In the genomic region with DNA sequence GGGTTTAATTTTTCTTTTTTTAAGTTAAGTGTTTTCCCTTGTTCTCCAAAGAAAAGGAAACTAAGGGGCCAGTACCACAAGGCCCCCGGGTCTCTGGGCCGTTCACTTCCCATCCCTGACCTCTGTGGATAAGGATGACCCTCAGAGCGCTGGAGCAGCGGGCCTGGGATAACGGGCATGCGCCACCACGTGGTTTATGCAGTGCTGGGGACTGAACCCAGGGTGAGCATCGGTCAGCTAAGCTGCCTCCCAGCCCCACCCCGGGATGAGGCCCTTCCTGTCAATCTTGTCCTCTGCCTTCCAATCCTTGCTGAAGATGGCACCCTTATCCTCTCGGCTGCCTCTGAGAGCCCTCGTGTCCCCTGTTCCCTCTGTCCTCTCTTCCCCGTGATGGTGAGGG, we compare ENCODE assay signal across 19 mouse cellular contexts. TPM values are rescaled to one million over a fixed set of nuclear protein-coding genes. Genes with fewer than 3 reads are reported as not detected.
DNase-seq lines count a peak whose midpoint lies in the region; ATAC-seq and TF ChIP-seq lines count a peak whose summit lies in the region.
"Had no signal": no experiment of that assay in that cellular context is flagged by ENCODE, and none has a peak within 500 bp of the region (broad histone marks: within the 10 kb centered on the region; RNA-seq: fewer than 3 reads in every experiment).

No protein-coding gene starts in this region.

- DNase-seq in hindbrain, embryonic 14.5 days (ENCODE audit: low spot score): no peak
- peak; percentile 55 for DNase-seq in retina, embryonic 14.5 days (ENCODE audit: low spot score)
- DNase-seq in retina, postnatal 1 day: no peak
- DNase-seq in midbrain, postnatal 0 days (ENCODE audit: low spot score): no peak
- DNase-seq in lung, postnatal 14 days: no peak
- DNase-seq in adrenal gland, postnatal 4 days (ENCODE audit: low spot score in 2 of 2): no peak
- DNase-seq: adrenal gland, postnatal 10 days; layer of hippocampus, adult 9-11 months had no signal

- H3K27me3 ChIP-seq in hindbrain, embryonic 12.5 days: peaks cover 28% of the 10 kb centered on the region
- no peaks in the 10 kb centered on the region for H3K27me3 ChIP-seq in hindbrain, embryonic 14.5 days (ENCODE audit: control insufficient read depth, insufficient read depth, low read length)
- H3K27me3 ChIP-seq in forebrain, embryonic 15.5 days: no peaks in the 10 kb centered on the region
- no peaks in the 10 kb centered on the region for H3K27me3 ChIP-seq in midbrain, postnatal 0 days (ENCODE audit: insufficient read depth, low read length)
- H3K27me3 ChIP-seq: intestine, embryonic 15.5 days had no signal

- no peak; the same call in 1 of the 2 replicates for ATAC-seq in hindbrain, embryonic 12.5 days (ENCODE audit: low FRiP score)
- ATAC-seq in hindbrain, embryonic 14.5 days (ENCODE audit: low FRiP score): no peak
- ATAC-seq in forebrain, embryonic 15.5 days (replicated peaks): no peak; the same call in 1 of the 2 replicates
- no peak for ATAC-seq in midbrain, postnatal 0 days (ENCODE audit: low FRiP score)
- ATAC-seq: intestine, embryonic 15.5 days had no signal

- 25% methylated on average over 12 of the region's 12 CpGs for WGBS in hindbrain, embryonic 12.5 days
- 31% methylated on average over 12 of the region's 12 CpGs for WGBS in hindbrain, embryonic 14.5 days
- WGBS in forebrain, embryonic 15.5 days: 29% methylated on average over 12 of the region's 12 CpGs
- 38% methylated on average over 12 of the region's 12 CpGs for WGBS in midbrain, postnatal 0 days

- no peak overlapping the region for H3K27ac ChIP-seq in hindbrain, embryonic 12.5 days
- no peak overlapping the region for H3K27ac ChIP-seq in hindbrain, embryonic 14.5 days
- H3K27ac ChIP-seq in forebrain, embryonic 15.5 days (replicated peaks): peak overlapping the region; percentile 78
- no peak overlapping the region for H3K27ac ChIP-seq in midbrain, postnatal 0 days (ENCODE audit: low read depth, low read length)
- H3K27ac ChIP-seq: heart, adult 2 months; intestine, embryonic 15.5 days; kidney, postnatal 0 days; lung, embryonic 15.5 days; stomach, postnatal 0 days had no signal

- H3K9ac ChIP-seq in hindbrain, embryonic 12.5 days: peak overlapping the region; percentile 32; the same call in 1 of the 2 replicates
- no peak overlapping the region for H3K9ac ChIP-seq in hindbrain, embryonic 14.5 days
- H3K9ac ChIP-seq in forebrain, embryonic 15.5 days (replicated peaks): no peak overlapping the region
- peak overlapping the region; percentile 33; the same call in 1 of the 2 replicates for H3K9ac ChIP-seq in midbrain, postnatal 0 days (replicated peaks; ENCODE audit: low read length, poor library complexity, severe bottlenecking)
- H3K9ac ChIP-seq: intestine, embryonic 15.5 days; lung, embryonic 15.5 days had no signal

- no peak overlapping the region for H3K4me3 ChIP-seq in hindbrain, embryonic 12.5 days
- H3K4me3 ChIP-seq in hindbrain, embryonic 14.5 days (replicated peaks; ENCODE audit: low read length): no peak overlapping the region
- no peak overlapping the region for H3K4me3 ChIP-seq in forebrain, embryonic 15.5 days
- no peak overlapping the region for H3K4me3 ChIP-seq in midbrain, postnatal 0 days (ENCODE audit: low read depth, low read length)
- H3K4me3 ChIP-seq: heart, adult 2 months; intestine, embryonic 15.5 days; lung, embryonic 15.5 days had no signal

- no peak overlapping the region for H3K4me2 ChIP-seq in hindbrain, embryonic 12.5 days (replicated peaks)
- no peak overlapping the region for H3K4me2 ChIP-seq in hindbrain, embryonic 14.5 days (replicated peaks)
- H3K4me2 ChIP-seq in forebrain, embryonic 15.5 days (replicated peaks): no peak overlapping the region
- H3K4me2 ChIP-seq in midbrain, postnatal 0 days (ENCODE audit: low read depth, low read length, poor library complexity, severe bottlenecking): no peak overlapping the region
- H3K4me2 ChIP-seq: intestine, embryonic 15.5 days; lung, embryonic 15.5 days had no signal

- TF ChIP-seq CTCF in midbrain, postnatal 0 days (IDR thresholded peaks at IDR 0.05): no peak

- no peaks in the 10 kb centered on the region for H3K9me3 ChIP-seq in hindbrain, embryonic 12.5 days (replicated peaks)
- no peaks in the 10 kb centered on the region for H3K9me3 ChIP-seq in hindbrain, embryonic 14.5 days (ENCODE audit: control insufficient read depth, low read length)
- no peaks in the 10 kb centered on the region for H3K9me3 ChIP-seq in forebrain, embryonic 15.5 days
- no peaks in the 10 kb centered on the region for H3K9me3 ChIP-seq in midbrain, postnatal 0 days (ENCODE audit: low read length)
- H3K9me3 ChIP-seq: intestine, embryonic 15.5 days; lung, embryonic 15.5 days had no signal

- H3K4me1 ChIP-seq in hindbrain, embryonic 12.5 days: peaks cover 88% of the 10 kb centered on the region
- peaks cover 65% of the 10 kb centered on the region for H3K4me1 ChIP-seq in hindbrain, embryonic 14.5 days (replicated peaks; ENCODE audit: control insufficient read depth, insufficient read depth, low read length)
- peaks cover 80% of the 10 kb centered on the region for H3K4me1 ChIP-seq in forebrain, embryonic 15.5 days
- H3K4me1 ChIP-seq in midbrain, postnatal 0 days (ENCODE audit: insufficient read depth, low read length): peaks cover 17% of the 10 kb centered on the region

- no peaks in the 10 kb centered on the region for H3K36me3 ChIP-seq in hindbrain, embryonic 12.5 days
- no peaks in the 10 kb centered on the region for H3K36me3 ChIP-seq in hindbrain, embryonic 14.5 days (replicated peaks; ENCODE audit: control insufficient read depth, insufficient read depth)
- H3K36me3 ChIP-seq in forebrain, embryonic 15.5 days: no peaks in the 10 kb centered on the region
- no peaks in the 10 kb centered on the region for H3K36me3 ChIP-seq in midbrain, postnatal 0 days (ENCODE audit: insufficient read depth, low read length)
- H3K36me3 ChIP-seq: intestine, embryonic 15.5 days; lung, embryonic 15.5 days had no signal

RNA-seq across cellular contexts. Expression of a gene that starts 39.4 kb away (rescaled TPM):
- 0.21 and 0.57 TPM in 2 replicates for polyA plus RNA-seq in hindbrain, embryonic 12.5 days (2016; fragmentation: Nextera tagmentation; extraction: Ambion mirVana)
- 0.33 and 0.35 TPM in 2 replicates for polyA plus RNA-seq in hindbrain, embryonic 14.5 days (2014; fragmentation: Nextera tagmentation; extraction: Ambion mirVana)
- 0.22 and 0.23 TPM in 2 replicates for polyA plus RNA-seq in forebrain, embryonic 15.5 days (2015; fragmentation: Nextera tagmentation; extraction: Ambion mirVana)
- 2.9 and 4.1 TPM in 2 replicates for total RNA-seq in midbrain, postnatal 0 days (2014; rRNA removed)
- polyA plus RNA-seq in midbrain, postnatal 0 days (2015; fragmentation: Nextera tagmentation; extraction: Ambion mirVana): 0.59 and 0.75 TPM in 2 replicates
- total RNA-seq in adrenal gland, postnatal 4 days (2021): 1 to 10 TPM; 1.8 to 2.0 TPM
- total RNA-seq: liver, adult 2 months; megakaryocyte progenitor cell, adult 5-6 weeks; MEL had no signal
- polyA plus RNA-seq: CD4-positive, CD25-positive, alpha-beta regulatory T cell, adult 4 months; kidney, postnatal 0 days; stomach, postnatal 0 days had no signal

RNA-seq across cellular contexts. Expression of a gene that starts 40.0 kb away (rescaled TPM):
- 19.1 and 21.1 TPM in 2 replicates for polyA plus RNA-seq in hindbrain, embryonic 12.5 days (2016; fragmentation: Nextera tagmentation; extraction: Ambion mirVana)
- polyA plus RNA-seq in hindbrain, embryonic 14.5 days (2014; fragmentation: Nextera tagmentation; extraction: Ambion mirVana): 18.2 and 20.0 TPM in 2 replicates
- polyA plus RNA-seq in forebrain, embryonic 15.5 days (2015; fragmentation: Nextera tagmentation; extraction: Ambion mirVana): 19.0 and 24.1 TPM in 2 replicates
- total RNA-seq in midbrain, postnatal 0 days (2014; rRNA removed): 13.0 and 19.3 TPM in 2 replicates
- polyA plus RNA-seq in midbrain, postnatal 0 days (2015; fragmentation: Nextera tagmentation; extraction: Ambion mirVana): 17.5 and 20.1 TPM in 2 replicates
- 10 to 100 TPM; 21.6 to 22.1 TPM for total RNA-seq in adrenal gland, postnatal 4 days (2021)

RNA-seq across cellular contexts. Expression of a gene that starts 40.4 kb away (rescaled TPM):
- 9.0 and 10.4 TPM in 2 replicates for polyA plus RNA-seq in hindbrain, embryonic 12.5 days (2016; fragmentation: Nextera tagmentation; extraction: Ambion mirVana)
- polyA plus RNA-seq in hindbrain, embryonic 14.5 days (2014; fragmentation: Nextera tagmentation; extraction: Ambion mirVana): 10.7 and 11.7 TPM in 2 replicates
- 10.8 and 12.4 TPM in 2 replicates for polyA plus RNA-seq in forebrain, embryonic 15.5 days (2015; fragmentation: Nextera tagmentation; extraction: Ambion mirVana)
- 7.8 and 8.5 TPM in 2 replicates for total RNA-seq in midbrain, postnatal 0 days (2014; rRNA removed)
- polyA plus RNA-seq in midbrain, postnatal 0 days (2015; fragmentation: Nextera tagmentation; extraction: Ambion mirVana): 12.2 and 12.9 TPM in 2 replicates
- total RNA-seq in adrenal gland, postnatal 4 days (2021): 10 to 100 TPM; 11.9 to 12.0 TPM

RNA-seq across cellular contexts. Expression of a gene that starts 49.2 kb away (rescaled TPM):
- 15.4 and 18.0 TPM in 2 replicates for polyA plus RNA-seq in hindbrain, embryonic 12.5 days (2016; fragmentation: Nextera tagmentation; extraction: Ambion mirVana)
- 15.2 TPM in 2 replicates for polyA plus RNA-seq in hindbrain, embryonic 14.5 days (2014; fragmentation: Nextera tagmentation; extraction: Ambion mirVana)
- 23.9 and 24.0 TPM in 2 replicates for polyA plus RNA-seq in forebrain, embryonic 15.5 days (2015; fragmentation: Nextera tagmentation; extraction: Ambion mirVana)
- 17.7 and 18.8 TPM in 2 replicates for total RNA-seq in midbrain, postnatal 0 days (2014; rRNA removed)
- 14.8 and 16.7 TPM in 2 replicates for polyA plus RNA-seq in midbrain, postnatal 0 days (2015; fragmentation: Nextera tagmentation; extraction: Ambion mirVana)
- total RNA-seq in adrenal gland, postnatal 4 days (2021): 100 to 1,000 TPM; 608 to 629 TPM

Comparison
In these comparisons a context has a peak if more than half of its experiments do, and no peak if none do; other contexts are left out.
1. H3K9ac ChIP-seq: peak in hindbrain, embryonic 12.5 days (single experiment) and midbrain, postnatal 0 days (single experiment); none in hindbrain, embryonic 14.5 days (single experiment) and forebrain, embryonic 15.5 days (single experiment).